Mouse (Mus musculus): ENCODE results near the gene Padi3. TPM values are rescaled to one million over a fixed set of nuclear protein-coding genes. Genes with fewer than 3 reads are reported as not detected.
A peak's percentile ranks its signal among the peaks of the same experiment; 100 is the strongest.

Padi3 gene
- not detected in 2 replicates for total RNA-seq (2021)
- long read RNA-seq, experiment 1 = 0 reads
- long read RNA-seq, experiment 2 = 0 reads

- no peak for DNase-seq
These were observed at the start of gene Padi3 for GRCm38 (mm10) chr4:140810458-140811260. TSS of gene Padi3 (minus strand) at chr4:140810648.

- no peak for DNase-seq
These were observed 48.8 kb upstream of the Padi3 start for GRCm38 (mm10) chr4:140859291-140859690.

GRCm38 (mm10) chr4:140857813-140858212 is 47.4 kb upstream of the Padi3 start:
- no peak for DNase-seq

GRCm38 (mm10) chr4:140857041-140857440 is 46.6 kb upstream of the Padi3 start:
- no peak for DNase-seq

- DNase-seq = no peak
These were observed 44.7 kb upstream of the Padi3 start for GRCm38 (mm10) chr4:140855151-140855550.

GRCm38 (mm10) chr4:140854455-140854864 is 44.0 kb upstream of the Padi3 start:
- DNase-seq = peak; percentile 54

GRCm38 (mm10) chr4:140853626-140854025 is 43.2 kb upstream of the Padi3 start:
- DNase-seq = no peak

GRCm38 (mm10) chr4:140849310-140849709 is 38.9 kb upstream of the Padi3 start:
- DNase-seq = no peak

- no peak for DNase-seq
These were observed 35.2 kb upstream of the Padi3 start, which contains the start of gene Padi1 for GRCm38 (mm10) chr4:140845666-140846065. TSS of gene Padi1 (minus strand) at chr4:140845778.

- DNase-seq = no peak
These were observed 34.5 kb upstream of the Padi3 start for GRCm38 (mm10) chr4:140844991-140845390.

- no peak for DNase-seq
These were observed 33.3 kb upstream of the Padi3 start for GRCm38 (mm10) chr4:140843670-140844280.

- DNase-seq = no peak
These were observed 32.5 kb upstream of the Padi3 start for GRCm38 (mm10) chr4:140842909-140843308.

GRCm38 (mm10) chr4:140837879-140838278 is 27.4 kb upstream of the Padi3 start:
- DNase-seq = peak; percentile 91

- peak; percentile 66 for DNase-seq
These were observed 25.9 kb upstream of the Padi3 start for GRCm38 (mm10) chr4:140836208-140836866.

GRCm38 (mm10) chr4:140835682-140836081 is 25.2 kb upstream of the Padi3 start:
- DNase-seq = peak; percentile 82

GRCm38 (mm10) chr4:140834327-140834934 is 24.0 kb upstream of the Padi3 start:
- peak; percentile 63 for DNase-seq

- no peak for DNase-seq
These were observed 22.4 kb upstream of the Padi3 start for GRCm38 (mm10) chr4:140832821-140833220.

- DNase-seq = no peak
These were observed 21.4 kb upstream of the Padi3 start for GRCm38 (mm10) chr4:140831808-140832207.

GRCm38 (mm10) chr4:140827237-140827636 is 16.8 kb upstream of the Padi3 start:
- DNase-seq = no peak

- DNase-seq = no peak
These were observed 15.5 kb upstream of the Padi3 start for GRCm38 (mm10) chr4:140825942-140826341.

- peak; percentile 79 for DNase-seq
These were observed 11.5 kb upstream of the Padi3 start for GRCm38 (mm10) chr4:140821988-140822387.

- no peak for DNase-seq
These were observed 7.0 kb upstream of the Padi3 start for GRCm38 (mm10) chr4:140817413-140817812.
